ENCODE assay signal across 7 mouse cellular contexts in the genomic region with DNA sequence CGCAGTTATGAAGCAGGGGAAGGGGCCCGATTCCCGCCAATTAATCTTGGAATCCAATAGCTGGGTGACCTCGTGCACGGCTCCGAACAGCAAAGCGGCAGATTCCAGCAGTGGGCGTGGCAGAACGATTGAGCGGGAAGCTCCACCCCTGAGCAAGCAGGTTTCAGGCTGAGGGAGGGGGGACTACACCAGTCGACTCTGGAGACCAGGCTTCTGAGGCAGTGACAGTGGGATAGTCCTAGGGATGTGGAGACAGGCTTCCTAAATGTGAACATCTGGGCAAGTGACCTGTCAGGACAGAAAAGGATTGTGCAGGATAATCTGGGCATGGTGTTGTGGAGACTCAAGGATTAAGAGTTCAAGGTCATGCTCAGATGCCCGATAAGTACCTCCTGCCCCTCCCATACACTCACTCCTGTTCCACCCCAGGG. TPM values are rescaled to one million over a fixed set of nuclear protein-coding genes. Genes with fewer than 3 reads are reported as not detected.
DNase-seq lines count a peak whose midpoint lies in the region; ATAC-seq lines count a peak whose summit lies in the region.

No protein-coding gene starts in this region.

- H3K4me1 ChIP-seq in embryonic facial prominence, embryonic 12.5 days = peaks cover 15% of the 10 kb centered on the region
- H3K4me1 ChIP-seq in midbrain, embryonic 13.5 days (replicated peaks) = peaks cover 9% of the 10 kb centered on the region

- H3K27me3 ChIP-seq in embryonic facial prominence, embryonic 12.5 days = no peaks in the 10 kb centered on the region
- H3K27me3 ChIP-seq in midbrain, embryonic 13.5 days = peaks cover 10% of the 10 kb centered on the region

- no peaks in the 10 kb centered on the region; the same call in 1 of the 2 replicates for H3K36me3 ChIP-seq in embryonic facial prominence, embryonic 12.5 days
- H3K36me3 ChIP-seq in midbrain, embryonic 13.5 days = 0 out of 2 replicates have a peak, but pooled peaks cover 10% of the 10 kb centered on the region

- ATAC-seq in embryonic facial prominence, embryonic 12.5 days (ENCODE audit: insufficient number of reproducible peaks, insufficient read depth, low FRiP score, low TSS enrichment) = peak; percentile 41; the same call in 1 of the 2 replicates
- ATAC-seq in midbrain, embryonic 13.5 days = peak; percentile 55

- intact Hi-C loops in left cerebral cortex, postnatal 25 days (cut with DNase I) = loop anchor here (2.0 kb wide), 2 partner anchors 39 to 53 kb away; partner anchors contain the start of gene Ciao2b
- intact Hi-C loops in left cerebral cortex, postnatal 14 days (cut with DNase I) = loop anchor here (5.0 kb wide), 1 partner anchor 40 kb away; the partner anchor contains the start of gene Ciao2b

- H3K9ac ChIP-seq in embryonic facial prominence, embryonic 12.5 days = no peak overlapping the region
- no peak overlapping the region for H3K9ac ChIP-seq in midbrain, embryonic 13.5 days (replicated peaks)

- H3K9me3 ChIP-seq in embryonic facial prominence, embryonic 12.5 days = no peaks in the 10 kb centered on the region
- no peaks in the 10 kb centered on the region for H3K9me3 ChIP-seq in midbrain, embryonic 13.5 days

- peak overlapping the region; percentile 43 for H3K4me2 ChIP-seq in embryonic facial prominence, embryonic 12.5 days (replicated peaks)
- H3K4me2 ChIP-seq in midbrain, embryonic 13.5 days (replicated peaks) = peak overlapping the region; percentile 38

- peak; percentile 57 for DNase-seq in WW6 (ENCODE audit: low read depth, low spot score)
- DNase-seq in kidney, adult 18-20 months = peak; percentile 47
- DNase-seq in right cerebral cortex, postnatal 14 days = no peak
- DNase-seq in left cerebral cortex, postnatal 25 days (ENCODE audit: low spot score in 2 of 2) = no peak
- DNase-seq in left cerebral cortex, postnatal 14 days (ENCODE audit: low spot score in 2 of 2) = no peak

- H3K27ac ChIP-seq in embryonic facial prominence, embryonic 12.5 days = no peak overlapping the region
- no peak overlapping the region for H3K27ac ChIP-seq in midbrain, embryonic 13.5 days

- peak overlapping the region; percentile 30 for H3K4me3 ChIP-seq in embryonic facial prominence, embryonic 12.5 days
- H3K4me3 ChIP-seq in midbrain, embryonic 13.5 days (replicated peaks) = peak overlapping the region; percentile 12

- under 1% methylated on average over 12 of the region's 12 CpGs for WGBS in embryonic facial prominence, embryonic 12.5 days
- WGBS in midbrain, embryonic 13.5 days = under 1% methylated on average over 12 of the region's 12 CpGs

RNA-seq across cellular contexts. Expression of gene Pdp2, which starts 10.7 kb away (rescaled TPM):
- polyA plus RNA-seq in embryonic facial prominence, embryonic 12.5 days (2016; fragmentation: Nextera tagmentation; extraction: Ambion mirVana) = 13.2 and 13.7 TPM in 2 replicates
- 17.4 and 19.8 TPM in 2 replicates for polyA plus RNA-seq in midbrain, embryonic 13.5 days (2015; fragmentation: Nextera tagmentation; extraction: Ambion mirVana)
- total RNA-seq in left cerebral cortex, postnatal 25 days (2021) = 1 to 10 TPM; 7.6 to 8.4 TPM
- 1 to 10 TPM; 8.8 to 9.0 TPM for total RNA-seq in left cerebral cortex, postnatal 14 days (2021)

RNA-seq across cellular contexts. Expression of gene Cdh16, which starts 22.2 kb away (rescaled TPM):
- not detected in 2 replicates for polyA plus RNA-seq in embryonic facial prominence, embryonic 12.5 days (2016; fragmentation: Nextera tagmentation; extraction: Ambion mirVana)
- not detected in 2 replicates for polyA plus RNA-seq in midbrain, embryonic 13.5 days (2015; fragmentation: Nextera tagmentation; extraction: Ambion mirVana)
- total RNA-seq in left cerebral cortex, postnatal 25 days (2021) = not detected
- not detected for total RNA-seq in left cerebral cortex, postnatal 14 days (2021)

RNA-seq across cellular contexts. Expression of gene Rrad, which starts 29.2 kb away (rescaled TPM):
- 3.5 and 5.1 TPM in 2 replicates for polyA plus RNA-seq in embryonic facial prominence, embryonic 12.5 days (2016; fragmentation: Nextera tagmentation; extraction: Ambion mirVana)
- polyA plus RNA-seq in midbrain, embryonic 13.5 days (2015; fragmentation: Nextera tagmentation; extraction: Ambion mirVana) = 2.8 and 3.3 TPM in 2 replicates
- 1 to 10 TPM; 3.4 to 3.9 TPM for total RNA-seq in left cerebral cortex, postnatal 25 days (2021)
- total RNA-seq in left cerebral cortex, postnatal 14 days (2021) = 1 to 10 TPM; 4.8 to 5.1 TPM

RNA-seq across cellular contexts. Expression of gene Ciao2b, which starts 39.8 kb away (rescaled TPM):
- 83.7 and 87.9 TPM in 2 replicates for polyA plus RNA-seq in embryonic facial prominence, embryonic 12.5 days (2016; fragmentation: Nextera tagmentation; extraction: Ambion mirVana)
- polyA plus RNA-seq in midbrain, embryonic 13.5 days (2015; fragmentation: Nextera tagmentation; extraction: Ambion mirVana) = 137 and 141 TPM in 2 replicates
- total RNA-seq in left cerebral cortex, postnatal 25 days (2021) = 10 to 100 TPM; 33.1 to 33.5 TPM
- 10 to 100 TPM; 30.7 to 32.1 TPM for total RNA-seq in left cerebral cortex, postnatal 14 days (2021)

Comparison
In these comparisons a context has a peak if more than half of its experiments do, and no peak if none do; other contexts are left out.
1. DNase-seq: peak in WW6 (single experiment) and kidney, adult 18-20 months (single experiment); none in right cerebral cortex, postnatal 14 days (single experiment), left cerebral cortex, postnatal 25 days (0 of 2) and left cerebral cortex, postnatal 14 days (0 of 2).